Mouse (Mus musculus): ENCODE data around the gene Vmn1r180. TPM values are rescaled to one million over a fixed set of nuclear protein-coding genes. Genes with fewer than 3 reads are reported as not detected.
"Not testable (repeated sequence)": the region's sequence is repeated elsewhere in the genome, so short reads cannot be mapped to it uniquely, and the experiment has no call there.

Vmn1r180 gene
- polyA plus RNA-seq (2014; fragmentation: Nextera tagmentation; extraction: Ambion mirVana), result not detected in 2 replicates

GRCm38 (mm10) chr7:23950332-23950731 is at the start of gene Vmn1r180:
Vmn1r180 (plus strand) TSS chr7:23950632.
- no peak within 1 kb of the TSS for H3K4me2 ChIP-seq (ENCODE audit: low read depth)
- H3K9ac ChIP-seq (ENCODE audit: low read length), result no peak within 1 kb of the TSS
- ATAC-seq (ENCODE audit: insufficient read depth, low FRiP score, low TSS enrichment), result no peak
- H3K4me3 ChIP-seq (ENCODE audit: low read depth, low read length), result no peak within 1 kb of the TSS
- no peaks in the 10 kb centered on the region for H3K27me3 ChIP-seq (ENCODE audit: control insufficient read depth, insufficient read depth, low read length)
- no peaks in the 10 kb centered on the region for H3K9me3 ChIP-seq (ENCODE audit: control insufficient read depth, low read length)
- H3K36me3 ChIP-seq (ENCODE audit: control insufficient read depth, insufficient read depth, low read length), result no peaks in the 10 kb centered on the region
- no peak within 1 kb of the TSS for H3K27ac ChIP-seq (ENCODE audit: low read depth, low read length)
- DNase-seq (ENCODE audit: low spot score), result no peak
- no peaks in the 10 kb centered on the region for H3K4me1 ChIP-seq (ENCODE audit: control insufficient read depth, insufficient read depth, low read length)

- H3K9me3 ChIP-seq (ENCODE audit: control insufficient read depth, low read length), result peaks cover 16% of the 10 kb centered on the region
- WGBS, result 56% methylated on average over 2 of the region's 2 CpGs
- no peak within 1 kb of the TSS for H3K4me3 ChIP-seq (ENCODE audit: low read depth, low read length)
- no peaks in the 10 kb centered on the region for H3K27me3 ChIP-seq (ENCODE audit: control insufficient read depth, insufficient read depth, low read length)
- H3K4me2 ChIP-seq (ENCODE audit: low read depth), result no peak within 1 kb of the TSS
- ATAC-seq (ENCODE audit: insufficient read depth, low FRiP score, low TSS enrichment) (no peak), DNase-seq (ENCODE audit: low spot score) (no peak)
- no peak within 1 kb of the TSS for H3K27ac ChIP-seq (ENCODE audit: low read depth, low read length)
- H3K36me3 ChIP-seq (ENCODE audit: control insufficient read depth, insufficient read depth, low read length), result no peaks in the 10 kb centered on the region
- H3K4me1 ChIP-seq (ENCODE audit: control insufficient read depth, insufficient read depth, low read length), result no peaks in the 10 kb centered on the region
- H3K9ac ChIP-seq (ENCODE audit: low read length), result no peak within 1 kb of the TSS
Measured at GRCm38 (mm10) chr7:23926678-23927077, 23.8 kb upstream of the Vmn1r180 start, which contains the start of gene Vmn1r179. Vmn1r179 (plus strand) TSS chr7:23926978.

GRCm38 (mm10) chr7:23968044-23968443 is 17.6 kb downstream of the Vmn1r180 start:
- H3K9me3 ChIP-seq (ENCODE audit: control insufficient read depth, low read length), result peaks cover 11% of the 10 kb centered on the region
- 68% methylated on average over 3 of the region's 3 CpGs for WGBS
- not testable (repeated sequence) for H3K4me2 ChIP-seq (ENCODE audit: low read depth); H3K36me3 ChIP-seq (ENCODE audit: control insufficient read depth, insufficient read depth, low read length); H3K9ac ChIP-seq (ENCODE audit: low read length); H3K4me3 ChIP-seq (ENCODE audit: low read depth, low read length); H3K4me1 ChIP-seq (ENCODE audit: control insufficient read depth, insufficient read depth, low read length); ATAC-seq (ENCODE audit: insufficient read depth, low FRiP score, low TSS enrichment); H3K27ac ChIP-seq (ENCODE audit: low read depth, low read length); H3K27me3 ChIP-seq (ENCODE audit: control insufficient read depth, insufficient read depth, low read length); DNase-seq (ENCODE audit: low spot score)

- not testable (repeated sequence) for H3K36me3 ChIP-seq (ENCODE audit: control insufficient read depth, insufficient read depth, low read length); H3K4me2 ChIP-seq (ENCODE audit: low read depth); DNase-seq (ENCODE audit: low spot score); H3K4me1 ChIP-seq (ENCODE audit: control insufficient read depth, insufficient read depth, low read length); ATAC-seq (ENCODE audit: insufficient read depth, low FRiP score, low TSS enrichment); H3K4me3 ChIP-seq (ENCODE audit: low read depth, low read length); H3K9me3 ChIP-seq (ENCODE audit: control insufficient read depth, low read length); H3K9ac ChIP-seq (ENCODE audit: low read length); H3K27me3 ChIP-seq (ENCODE audit: control insufficient read depth, insufficient read depth, low read length); H3K27ac ChIP-seq (ENCODE audit: low read depth, low read length)
- WGBS, result 85% methylated on average over 9 of the region's 9 CpGs
Measured at GRCm38 (mm10) chr7:23974315-23974714, 23.9 kb downstream of the Vmn1r180 start, which contains the start of gene Vmn1r181. Vmn1r181 (plus strand) TSS chr7:23974615.

GRCm38 (mm10) chr7:24001391-24001790 is 51.0 kb downstream of the Vmn1r180 start, which contains the start of gene V1rd19:
V1rd19 (plus strand) TSS chr7:24001691.
- Histone ChIP-seq H3K27me3 (ENCODE audit: control insufficient read depth, insufficient read depth, low read length) (no peaks in the 10 kb centered on the region), H3K4me1 (ENCODE audit: control insufficient read depth, insufficient read depth, low read length) (no peaks in the 10 kb centered on the region)

More at GRCm38 (mm10) chr7:24001391-24001790, 51.0 kb downstream of the Vmn1r180 start, which contains the start of gene V1rd19:
- no peak within 1 kb of the TSS for H3K27ac ChIP-seq (ENCODE audit: low read depth, low read length)
- H3K36me3 ChIP-seq (ENCODE audit: control insufficient read depth, insufficient read depth, low read length), result no peaks in the 10 kb centered on the region
- 71% methylated on average over 2 of the region's 2 CpGs for WGBS
- DNase-seq (ENCODE audit: low spot score) (no peak), ATAC-seq (ENCODE audit: insufficient read depth, low FRiP score, low TSS enrichment) (no peak)
- H3K4me2 ChIP-seq (ENCODE audit: low read depth), result no peak within 1 kb of the TSS
- H3K9ac ChIP-seq (ENCODE audit: low read length), result no peak within 1 kb of the TSS
- H3K9me3 ChIP-seq (ENCODE audit: control insufficient read depth, low read length), result peaks cover 9% of the 10 kb centered on the region; the same call in 1 of the 2 replicates
- no peak within 1 kb of the TSS for H3K4me3 ChIP-seq (ENCODE audit: low read depth, low read length)

Other genes starting within 250 kb of the Vmn1r180 start
- gene Vmn1r173, start 249.9 kb upstream of the Vmn1r180 start, polyA plus RNA-seq (2014; fragmentation: Nextera tagmentation; extraction: Ambion mirVana), result not detected in 2 replicates
- not detected in 2 replicates for gene Vmn1r174, start 198.4 kb upstream of the Vmn1r180 start, polyA plus RNA-seq (2014; fragmentation: Nextera tagmentation; extraction: Ambion mirVana)
- gene Vmn1r175, start 140.0 kb upstream of the Vmn1r180 start, polyA plus RNA-seq (2014; fragmentation: Nextera tagmentation; extraction: Ambion mirVana), result not detected in 2 replicates
- not detected in 2 replicates for gene Vmn1r176, start 113.3 kb upstream of the Vmn1r180 start, polyA plus RNA-seq (2014; fragmentation: Nextera tagmentation; extraction: Ambion mirVana)
- gene Vmn1r177, start 84.2 kb upstream of the Vmn1r180 start, polyA plus RNA-seq (2014; fragmentation: Nextera tagmentation; extraction: Ambion mirVana), result not detected in 2 replicates
- gene Vmn1r178, start 58.6 kb upstream of the Vmn1r180 start, polyA plus RNA-seq (2014; fragmentation: Nextera tagmentation; extraction: Ambion mirVana), result not detected in 2 replicates
- not detected in 2 replicates for gene Vmn1r179, start 23.7 kb upstream of the Vmn1r180 start, polyA plus RNA-seq (2014; fragmentation: Nextera tagmentation; extraction: Ambion mirVana)
- not detected in 2 replicates for gene Vmn1r181, start 24.0 kb downstream of the Vmn1r180 start, polyA plus RNA-seq (2014; fragmentation: Nextera tagmentation; extraction: Ambion mirVana)
- gene V1rd19, start 51.1 kb downstream of the Vmn1r180 start, polyA plus RNA-seq (2014; fragmentation: Nextera tagmentation; extraction: Ambion mirVana), result not detected in 2 replicates
- gene Vmn1r183, start 102.6 kb downstream of the Vmn1r180 start, polyA plus RNA-seq (2014; fragmentation: Nextera tagmentation; extraction: Ambion mirVana), result not detected in 2 replicates
- 31.9 and 37.7 TPM in 2 replicates for gene Zfp180, start 131.3 kb downstream of the Vmn1r180 start, polyA plus RNA-seq (2014; fragmentation: Nextera tagmentation; extraction: Ambion mirVana)
- 3.6 and 4.4 TPM in 2 replicates for gene Zfp112, start 161.7 kb downstream of the Vmn1r180 start, polyA plus RNA-seq (2014; fragmentation: Nextera tagmentation; extraction: Ambion mirVana)
- gene Zfp235, start 183.5 kb downstream of the Vmn1r180 start, polyA plus RNA-seq (2014; fragmentation: Nextera tagmentation; extraction: Ambion mirVana), result 16.9 and 20.8 TPM in 2 replicates
- gene Zfp114, start 224.4 kb downstream of the Vmn1r180 start, polyA plus RNA-seq (2014; fragmentation: Nextera tagmentation; extraction: Ambion mirVana), result 3.8 and 4.3 TPM in 2 replicates